Mouse (Mus musculus) small intestine, adult 2 months (tissue): ENCODE measurements around the gene Ddx1. TPM values are rescaled to one million over a fixed set of nuclear protein-coding genes. Genes with fewer than 3 reads are reported as not detected.

ENCODE experiments used
- H3K27ac ChIP-seq: fragments of 200-500 bp; 2 replicates; pipeline ENCODE4 v1.5.1; 2012; ENCODE audit warnings: low read depth, low read length, control low read depth, inconsistent platforms; ENCODE audit not compliant: insufficient read depth
- H3K27me3 ChIP-seq: fragments of 200-500 bp; 2 replicates; pipeline ENCODE4 v1.6.1; 2012; ENCODE audit warnings: mild to moderate bottlenecking, moderate library complexity, low read length, inconsistent platforms; ENCODE audit not compliant: control insufficient read depth, insufficient read depth
- H3K36me3 ChIP-seq: fragments of 200-500 bp; 2 replicates; pipeline ENCODE4 v1.6.1; 2012; ENCODE audit warnings: mild to moderate bottlenecking, low read length, control low read depth, inconsistent platforms; ENCODE audit not compliant: control insufficient read depth, insufficient read depth
- H3K4me1 ChIP-seq: fragments of 200-500 bp; 2 replicates; pipeline ENCODE4 v1.6.1; 2012; ENCODE audit warnings: low read length, inconsistent platforms, mixed read lengths; ENCODE audit not compliant: control insufficient read depth, insufficient read depth, insufficient read length
- H3K4me3 ChIP-seq: fragments of 200-500 bp; 2 replicates; pipeline ENCODE4 v1.5.1; 2012; ENCODE audit warnings: low read depth, mild to moderate bottlenecking, control low read depth, inconsistent platforms, low read length, moderate library complexity
- CTCF ChIP-seq: fragments of 200-500 bp; IDR thresholded peaks from 2 replicates; pipeline ENCODE4 v1.5.1; 2012; ENCODE audit warnings: low read depth, mild to moderate bottlenecking, control low read depth, inconsistent platforms, low read length, moderate library complexity, mixed read lengths; ENCODE audit not compliant: insufficient replicate concordance, insufficient read length; ENCODE audit errors: extremely low read depth
- POLR2A ChIP-seq: fragments of 200-500 bp; IDR thresholded peaks from 2 replicates; pipeline ENCODE4 v1.6.1; 2012; ENCODE audit warnings: low read depth, mild to moderate bottlenecking, control low read depth, inconsistent platforms, low read length, moderate library complexity
- WGBS: fragments of 180-500 bp; shearing (Covaris S2); methylation state at CpG from one replicate; pipeline ENCODE4 v1.1.7; 2018; 5-methylcytosine and 5-hydroxymethylcytosine counted together
- polyA plus RNA-seq: library from polyadenylated mRNA; depleted of rRNA; stranded (reverse); fragments of >200 nt; gene quantifications from 2 replicates; pipeline ENCODE4 v1.2.3, GENCODE M21; 2012

The Ddx1 gene
- polyA plus RNA-seq, 1 experiment = 2.5 TPM

DNA sequence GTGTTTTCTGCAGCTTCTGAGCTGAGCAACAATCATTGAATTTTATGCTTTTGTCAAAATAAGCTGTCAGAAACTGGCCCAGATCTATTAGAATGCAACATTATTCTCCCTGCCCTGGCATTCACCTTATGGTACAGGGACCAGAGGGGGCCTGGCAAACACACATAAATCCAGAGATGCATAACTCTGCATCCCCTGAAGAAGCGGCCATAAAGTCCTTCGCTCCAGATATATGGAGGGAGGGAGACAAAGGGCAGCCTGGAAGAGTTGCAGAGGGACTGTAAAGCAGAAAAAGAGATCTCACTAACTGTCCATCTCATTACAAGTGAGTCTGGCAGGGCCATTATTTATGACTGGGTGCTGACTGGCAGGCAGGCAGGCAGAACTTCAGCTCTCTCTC is 6.7 kb upstream of the Ddx1 start:
- Histone ChIP-seq H3K36me3 (no peaks in the 10 kb centered on the region), H3K4me3 (no peak overlapping the region), H3K27ac (no peak overlapping the region), H3K4me1 (no peaks in the 10 kb centered on the region), H3K27me3 (no peaks in the 10 kb centered on the region)
- WGBS = 78% methylated on average over 2 of the region's 2 CpGs
- TF ChIP-seq POLR2A (no peak), CTCF (no peak)

DNA sequence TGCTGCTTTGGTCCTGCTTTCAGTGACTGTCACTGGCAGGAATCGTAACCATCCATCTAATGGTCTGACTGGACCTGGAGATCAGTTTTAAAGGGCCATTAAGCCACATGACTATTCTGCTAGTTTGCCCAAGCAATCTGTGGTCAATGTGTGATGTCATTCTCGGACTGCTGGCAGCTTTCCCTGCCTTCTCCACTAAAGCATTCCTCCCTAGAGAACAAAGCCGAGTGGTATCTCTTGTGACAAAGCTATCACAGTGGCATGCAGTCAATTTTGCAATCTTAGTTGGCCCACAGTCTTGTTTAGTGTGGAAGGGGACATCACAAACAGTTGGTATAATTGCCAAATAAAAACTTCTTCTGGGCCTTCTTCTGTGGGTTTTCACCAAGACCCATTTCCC is 6.1 kb upstream of the Ddx1 start:
- no peaks in the 10 kb centered on the region for H3K27me3 ChIP-seq
- TF ChIP-seq POLR2A (no peak), CTCF (no peak)
- no peak overlapping the region for H3K4me3 ChIP-seq
- no peak overlapping the region for H3K27ac ChIP-seq
- 35% methylated on average over 3 of the region's 3 CpGs for WGBS
- no peaks in the 10 kb centered on the region for H3K36me3 ChIP-seq
- no peaks in the 10 kb centered on the region for H3K4me1 ChIP-seq

DNA sequence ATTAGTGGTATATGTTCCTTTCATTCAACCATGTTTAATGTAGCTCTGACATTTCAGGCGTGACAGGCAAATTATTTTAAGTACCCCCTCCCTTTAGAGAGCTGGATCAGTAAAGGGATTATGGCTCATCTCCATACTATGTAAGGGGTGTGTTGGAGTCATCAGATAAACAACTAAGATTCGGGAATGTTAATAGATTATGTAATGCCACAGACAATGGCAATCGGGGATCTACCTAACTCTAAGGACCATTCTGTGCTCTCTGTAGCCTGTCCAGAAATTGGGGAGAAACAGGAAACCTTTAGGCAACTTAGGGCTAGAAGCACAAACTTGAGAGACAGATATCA is 533 bp upstream of the Ddx1 start:
- H3K36me3 ChIP-seq = peaks cover 7% of the 10 kb centered on the region
- WGBS = 74% methylated on average over 3 of the region's 3 CpGs
- TF ChIP-seq CTCF (no peak), POLR2A (no peak)
- no peaks in the 10 kb centered on the region for H3K27me3 ChIP-seq
- H3K27ac ChIP-seq = no peak overlapping the region
- H3K4me1 ChIP-seq = peaks cover 4% of the 10 kb centered on the region; the same call in 1 of the 2 replicates
- no peak overlapping the region for H3K4me3 ChIP-seq

DNA sequence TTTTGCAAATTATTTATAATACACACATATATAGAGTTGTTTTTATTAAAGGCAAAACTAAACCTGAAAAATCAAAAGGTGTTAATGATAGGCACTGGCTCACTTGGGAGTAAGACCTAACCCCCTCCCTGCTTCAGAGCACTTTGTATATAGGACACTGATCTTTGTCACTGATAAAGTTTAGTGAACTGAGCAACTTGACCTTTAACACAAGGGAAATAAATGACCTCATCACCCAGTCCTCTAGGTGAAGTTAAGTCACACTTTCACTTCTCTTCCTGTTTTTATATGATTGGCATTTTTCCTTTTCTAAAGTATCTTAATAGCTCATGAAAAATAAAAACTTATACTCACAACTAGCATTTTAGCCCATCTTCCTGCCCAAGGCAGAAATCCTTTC is 6.6 kb downstream of the Ddx1 start:
- H3K4me3 ChIP-seq = no peak overlapping the region
- TF ChIP-seq POLR2A (no peak), CTCF (no peak)
- H3K27me3 ChIP-seq = no peaks in the 10 kb centered on the region
- peaks cover 3% of the 10 kb centered on the region; the same call in 1 of the 2 replicates for H3K4me1 ChIP-seq
- H3K36me3 ChIP-seq = peaks cover 49% of the 10 kb centered on the region
- no peak overlapping the region for H3K27ac ChIP-seq

DNA sequence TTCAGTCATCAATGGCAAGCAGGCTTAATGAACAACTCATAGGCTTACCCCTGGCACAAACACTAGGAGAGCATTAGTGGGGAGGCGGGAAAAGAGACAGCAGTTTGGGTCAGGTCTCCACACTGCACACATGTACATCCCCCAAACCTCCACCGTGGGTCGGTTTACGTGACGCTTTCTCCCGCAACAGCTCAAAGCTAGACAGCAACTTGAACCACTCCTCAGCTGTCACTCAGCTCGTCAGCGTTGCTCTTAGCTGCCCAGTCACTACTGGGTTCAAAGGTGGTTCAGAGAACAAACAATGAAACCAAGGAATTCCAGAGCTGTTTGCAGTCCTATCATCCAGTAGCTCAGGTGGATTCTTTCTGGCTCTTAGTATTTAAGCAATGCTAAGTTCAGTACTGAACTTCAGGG is 30.9 kb downstream of the Ddx1 start:
- H3K4me1 ChIP-seq = peaks cover 16% of the 10 kb centered on the region; the same call in 1 of the 2 replicates
- WGBS = 41% methylated on average over 8 of the region's 8 CpGs
- peak overlapping the region; percentile 97 for H3K27ac ChIP-seq
- TF ChIP-seq CTCF = no peak
- TF ChIP-seq POLR2A = no peak
- H3K4me3 ChIP-seq = peak overlapping the region; percentile 36
- H3K27me3 ChIP-seq = no peaks in the 10 kb centered on the region
- peaks cover 13% of the 10 kb centered on the region for H3K36me3 ChIP-seq

DNA sequence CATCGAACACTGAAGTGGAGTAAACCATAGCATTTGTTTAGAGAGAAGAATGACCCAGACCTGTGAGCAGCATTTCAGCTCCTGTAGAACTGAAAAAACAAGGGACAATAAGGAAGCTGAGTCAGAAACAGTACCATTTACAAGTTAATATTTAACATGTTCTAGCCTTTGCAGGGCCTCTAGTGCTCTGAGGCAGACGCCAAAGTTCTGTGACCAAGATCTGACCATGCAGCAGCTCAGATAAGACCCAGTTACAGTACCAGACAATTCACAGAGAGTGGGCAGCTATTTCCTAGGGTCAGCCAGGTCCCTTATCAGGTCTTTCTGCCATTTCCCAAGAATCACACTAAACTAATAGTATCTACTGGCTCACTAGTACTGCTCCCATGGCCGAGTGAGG is 31.4 kb downstream of the Ddx1 start:
- Histone ChIP-seq H3K36me3 (peaks cover 11% of the 10 kb centered on the region), H3K4me1 (peaks cover 16% of the 10 kb centered on the region; the same call in 1 of the 2 replicates), H3K27ac (peak overlapping the region; percentile 98), H3K4me3 (no peak overlapping the region), H3K27me3 (no peaks in the 10 kb centered on the region)
- WGBS = 24% methylated on average over 3 of the region's 3 CpGs
- TF ChIP-seq POLR2A (no peak), CTCF (no peak)

DNA sequence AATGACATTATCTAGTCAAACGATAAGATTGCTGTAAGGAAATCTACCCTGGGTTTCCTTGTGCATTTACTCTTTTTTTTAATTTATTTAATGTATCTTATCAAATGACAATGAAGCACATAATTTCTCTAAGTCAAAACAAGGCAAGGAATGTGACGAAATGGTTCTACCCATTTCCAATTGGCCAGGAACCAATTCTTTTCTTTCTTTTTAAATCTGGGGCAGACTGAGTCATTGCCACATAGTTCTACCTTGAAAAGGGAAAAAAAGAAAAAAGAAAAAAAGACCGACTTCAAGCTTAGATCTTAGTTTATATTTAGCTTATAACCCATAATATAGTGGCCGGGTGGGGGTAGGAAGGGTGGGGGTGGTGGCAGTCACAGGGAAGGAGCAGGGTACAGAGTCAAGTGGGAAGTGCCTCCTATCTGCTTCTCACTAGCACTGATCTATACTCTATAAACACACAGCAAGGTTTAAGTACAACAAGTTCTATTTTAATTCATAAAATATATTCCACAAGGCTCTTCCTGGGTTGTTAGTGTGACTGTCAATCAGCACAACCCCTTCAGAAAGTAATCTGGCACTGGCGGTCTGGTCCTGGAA is 32.4 kb downstream of the Ddx1 start:
- peaks cover 11% of the 10 kb centered on the region for H3K36me3 ChIP-seq
- whole genome bisulfite sequencing = 17% methylated on average over 5 of the region's 5 CpGs
- H3K27me3 ChIP-seq = no peaks in the 10 kb centered on the region
- no peak overlapping the region for H3K4me3 ChIP-seq
- TF ChIP-seq POLR2A (no peak), CTCF (no peak)
- H3K4me1 ChIP-seq = peaks cover 16% of the 10 kb centered on the region; the same call in 1 of the 2 replicates
- H3K27ac ChIP-seq = peak overlapping the region; percentile 98

DNA sequence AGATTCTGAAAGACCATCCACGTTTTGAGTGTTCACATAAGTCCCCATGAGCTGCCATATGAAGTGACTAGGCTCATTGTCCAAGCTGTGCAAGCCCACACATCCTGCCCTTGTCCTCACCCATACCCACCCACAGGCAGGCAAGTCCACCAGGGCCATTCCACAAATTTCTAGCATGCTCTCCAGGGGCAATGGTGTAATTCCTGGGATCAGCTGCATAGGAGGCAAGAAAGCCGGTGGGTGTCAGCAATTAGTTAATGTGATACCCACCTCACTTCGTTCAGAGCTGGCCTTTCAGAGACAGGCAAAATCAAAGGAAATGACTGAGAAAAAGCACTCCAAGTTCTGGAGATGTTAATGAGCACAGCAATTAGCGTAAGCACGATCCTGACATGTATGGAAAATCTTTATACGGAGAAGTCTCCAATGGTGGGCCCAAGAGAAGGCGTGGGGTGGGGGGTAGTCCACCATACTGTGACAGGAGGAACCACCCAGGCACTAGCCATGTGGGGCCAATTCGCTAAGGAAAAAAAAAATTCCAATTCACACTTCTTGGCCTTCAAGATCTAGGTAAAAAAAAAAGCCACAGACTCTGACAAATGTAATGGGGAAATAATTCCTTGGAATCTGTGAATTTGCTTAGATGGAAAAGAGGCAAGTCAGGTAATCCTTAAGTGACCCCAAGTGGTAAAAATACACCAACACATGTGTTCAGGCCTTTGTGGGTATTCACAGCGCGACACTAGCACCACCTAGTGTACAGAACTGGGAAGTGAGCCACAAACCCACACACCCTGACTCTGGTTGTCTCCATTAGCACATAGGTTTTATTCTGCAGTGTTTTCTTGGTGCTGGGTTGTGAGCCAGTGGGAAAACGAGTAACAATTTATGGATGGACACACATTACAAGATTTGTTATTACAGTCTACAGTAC is 34.4 kb downstream of the Ddx1 start:
- Histone ChIP-seq H3K4me3 (no peak overlapping the region), H3K27ac (no peak overlapping the region), H3K4me1 (peaks cover 16% of the 10 kb centered on the region; the same call in 1 of the 2 replicates), H3K36me3 (peaks cover 4% of the 10 kb centered on the region; the same call in 1 of the 2 replicates), H3K27me3 (no peaks in the 10 kb centered on the region)
- TF ChIP-seq POLR2A (no peak), CTCF (peak; percentile 86; the same call in 1 of the 2 replicates)
- 56% methylated on average over 11 of the region's 11 CpGs for WGBS
